Mouse (Mus musculus): Measurements from ENCODE around the gene Rpa3. TPM values are rescaled to one million over a fixed set of nuclear protein-coding genes. Genes with fewer than 3 reads are reported as not detected.

Gene Rpa3
- polyA plus RNA-seq, 1 experiment from 2014 or later = 175 TPM

DNA sequence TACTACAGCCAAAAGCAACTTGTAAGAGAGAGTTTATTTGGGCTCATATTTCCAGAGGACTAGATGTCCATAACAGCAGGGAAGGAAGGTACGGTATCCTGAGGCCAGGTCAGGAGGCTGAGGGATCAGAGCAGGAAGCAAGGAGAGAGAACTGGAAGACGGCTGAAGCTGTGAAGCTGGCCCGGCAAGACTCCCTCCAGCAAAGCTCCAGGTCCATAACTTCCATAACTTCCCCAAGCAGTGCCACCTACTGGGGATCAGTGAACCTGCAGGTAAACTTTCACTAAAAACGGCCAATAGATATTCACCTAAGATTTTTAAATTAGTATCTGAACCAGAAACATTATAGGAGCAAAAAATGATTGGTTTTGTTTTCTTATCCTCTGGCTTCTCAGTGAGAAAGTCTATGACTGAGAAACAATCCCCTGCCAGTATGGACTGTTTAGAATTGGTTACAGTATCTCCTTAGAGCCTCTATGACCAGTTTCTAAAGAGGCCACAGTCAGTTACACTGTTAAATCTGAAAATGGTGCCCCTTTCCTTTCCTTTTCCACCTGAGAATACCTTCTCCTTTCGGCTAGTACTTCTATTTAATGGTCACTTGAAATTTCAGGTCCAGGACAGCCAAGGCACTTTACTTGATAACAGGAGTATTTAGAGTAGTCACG, 15.5 kb upstream of the Rpa3 start:
- Histone ChIP-seq H3K27me3 (ENCODE audit: insufficient read depth, poor library complexity, severe bottlenecking) (no peaks in the 10 kb centered on the region), H3K36me3 (peaks cover 14% of the 10 kb centered on the region; the same call in 1 of the 2 replicates), H3K4me1 (replicated peaks) (no peaks in the 10 kb centered on the region), H3K4me3 (no peak overlapping the region), H3K27ac (no peak overlapping the region), H3K9me3 (no peaks in the 10 kb centered on the region)
- WGBS = 37% methylated on average over 6 of the region's 6 CpGs
- peak; percentile 49 for DNase-seq (ENCODE audit: low spot score)

DNA sequence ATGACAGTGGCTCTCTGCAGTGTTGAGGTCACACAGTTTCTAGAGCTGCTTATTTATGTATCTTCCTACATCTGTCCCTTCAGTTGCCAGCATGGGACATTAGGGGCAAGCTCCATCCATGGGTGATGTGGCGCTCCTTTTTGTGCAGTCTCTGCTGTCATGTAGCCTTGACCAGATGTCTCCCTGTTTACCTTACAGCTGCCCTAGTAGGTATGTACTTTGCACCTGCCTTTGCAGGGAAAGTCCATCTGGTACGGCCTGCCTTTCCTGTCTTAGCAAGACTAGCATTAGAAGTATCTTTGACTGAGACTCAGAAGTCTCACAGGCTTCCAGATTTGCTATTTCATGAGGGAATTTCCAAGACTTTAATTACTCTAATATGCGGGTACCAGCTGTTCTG, 12.1 kb upstream of the Rpa3 start:
- no peak overlapping the region for H3K27ac ChIP-seq
- H3K9me3 ChIP-seq = no peaks in the 10 kb centered on the region
- 91% methylated on average over 3 of the region's 3 CpGs for WGBS
- DNase-seq (ENCODE audit: low spot score) = no peak
- H3K36me3 ChIP-seq = peaks cover 14% of the 10 kb centered on the region; the same call in 1 of the 2 replicates
- no peaks in the 10 kb centered on the region for H3K27me3 ChIP-seq (ENCODE audit: insufficient read depth, poor library complexity, severe bottlenecking)
- no peak overlapping the region for H3K4me3 ChIP-seq
- H3K4me1 ChIP-seq (replicated peaks) = no peaks in the 10 kb centered on the region

DNA sequence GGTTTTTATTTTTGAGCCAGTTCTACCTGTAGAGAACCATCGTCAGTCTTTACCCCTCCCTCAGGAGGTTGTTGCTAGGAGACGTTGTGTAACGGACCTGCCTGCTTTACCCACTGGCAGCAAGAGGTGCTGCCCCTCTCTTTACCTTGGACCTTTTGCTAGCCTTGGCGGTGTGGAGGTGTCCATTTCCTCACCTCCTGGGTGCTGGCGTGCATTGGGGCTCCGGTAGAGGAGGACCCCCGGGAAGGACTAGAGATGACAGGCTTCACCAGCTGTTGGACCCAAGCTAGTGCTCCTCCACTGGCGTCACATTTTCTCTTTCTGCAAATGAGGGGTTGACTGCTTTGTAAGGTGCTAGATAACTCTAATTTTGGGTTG, 683 bp upstream of the Rpa3 start:
- peak overlapping the region; percentile 92 for H3K27ac ChIP-seq
- H3K36me3 ChIP-seq = peaks cover 14% of the 10 kb centered on the region
- no peaks in the 10 kb centered on the region for H3K27me3 ChIP-seq (ENCODE audit: insufficient read depth, poor library complexity, severe bottlenecking)
- H3K4me3 ChIP-seq = peak overlapping the region; percentile 79
- peaks cover 19% of the 10 kb centered on the region for H3K4me1 ChIP-seq (replicated peaks)
- WGBS = 1% methylated on average over 8 of the region's 8 CpGs
- H3K9me3 ChIP-seq = no peaks in the 10 kb centered on the region
- DNase-seq (ENCODE audit: low spot score) = no peak

DNA sequence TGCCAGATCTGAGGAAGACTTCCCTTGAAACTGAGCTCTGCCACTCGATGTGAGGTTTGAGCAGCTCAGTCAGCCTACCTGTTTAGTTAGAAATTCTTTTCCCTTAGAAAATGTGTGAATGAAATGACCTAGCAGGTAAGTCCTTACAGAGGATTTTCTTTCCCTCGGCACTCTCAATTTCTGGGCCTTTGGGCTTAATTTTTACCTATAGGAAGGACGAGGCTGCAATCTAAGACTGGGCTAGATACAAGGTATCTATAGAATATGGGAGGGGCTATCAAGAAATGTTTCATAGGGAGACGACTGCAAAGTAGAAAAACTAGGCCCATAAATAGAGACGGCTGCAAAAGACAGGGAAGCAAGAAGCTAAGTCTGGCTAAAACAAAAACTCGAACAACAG, 657 bp downstream of the Rpa3 start:
- H3K4me3 ChIP-seq = peak overlapping the region; percentile 79
- H3K36me3 ChIP-seq = peaks cover 27% of the 10 kb centered on the region
- H3K4me1 ChIP-seq (replicated peaks) = peaks cover 19% of the 10 kb centered on the region
- H3K9me3 ChIP-seq = no peaks in the 10 kb centered on the region
- peak overlapping the region; percentile 92 for H3K27ac ChIP-seq
- 11% methylated on average over 6 of the region's 6 CpGs for WGBS
- no peak for DNase-seq (ENCODE audit: low spot score)
- no peaks in the 10 kb centered on the region for H3K27me3 ChIP-seq (ENCODE audit: insufficient read depth, poor library complexity, severe bottlenecking)

DNA sequence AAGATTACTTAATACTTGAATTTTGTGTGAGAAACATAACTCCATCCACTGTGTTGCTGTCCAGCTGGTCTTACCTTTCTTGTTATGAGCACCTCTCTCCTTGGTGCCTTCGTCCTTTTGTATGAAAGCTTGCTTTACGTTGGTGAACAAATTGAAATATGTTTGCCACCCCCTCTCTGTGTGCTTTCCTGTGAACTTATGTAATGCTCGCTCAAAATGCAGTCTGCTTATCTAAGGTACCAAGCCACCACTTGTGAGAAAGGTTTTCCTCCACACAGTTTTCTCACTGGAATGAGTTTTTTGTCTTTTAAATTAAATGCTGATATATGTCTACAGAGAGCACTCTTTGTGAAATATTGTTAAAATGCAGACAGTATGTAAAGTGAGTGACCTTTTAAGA, 30.4 kb downstream of the Rpa3 start:
- H3K27ac ChIP-seq = no peak overlapping the region
- no peaks in the 10 kb centered on the region for H3K4me1 ChIP-seq (replicated peaks)
- no peak overlapping the region for H3K4me3 ChIP-seq
- H3K27me3 ChIP-seq (ENCODE audit: insufficient read depth, poor library complexity, severe bottlenecking) = no peaks in the 10 kb centered on the region
- 91% methylated on average over 3 of the region's 3 CpGs for WGBS
- H3K9me3 ChIP-seq = no peaks in the 10 kb centered on the region
- peaks cover 60% of the 10 kb centered on the region for H3K36me3 ChIP-seq
- DNase-seq (ENCODE audit: low spot score) = no peak

DNA sequence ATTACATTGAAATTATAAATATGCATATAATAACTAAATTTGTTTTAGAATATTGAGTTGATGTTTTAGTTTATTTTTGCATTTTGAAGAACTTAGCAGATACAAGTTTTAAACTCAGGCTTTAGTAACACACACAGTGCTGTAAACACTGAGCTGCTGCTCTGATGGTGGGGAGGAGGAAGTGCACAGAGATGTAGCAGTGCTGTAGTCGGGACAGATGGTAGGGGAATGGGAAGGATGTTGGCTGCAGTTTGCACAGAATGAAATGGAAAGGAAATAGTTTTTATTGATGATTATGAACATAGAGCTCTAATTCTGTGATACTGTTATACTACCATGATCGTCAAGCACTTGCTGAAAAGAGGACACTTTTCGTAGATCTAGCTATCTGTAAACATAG, 31.9 kb downstream of the Rpa3 start:
- no peaks in the 10 kb centered on the region for H3K27me3 ChIP-seq (ENCODE audit: insufficient read depth, poor library complexity, severe bottlenecking)
- peaks cover 48% of the 10 kb centered on the region for H3K36me3 ChIP-seq
- 92% methylated on average over 3 of the region's 3 CpGs for WGBS
- no peak for DNase-seq (ENCODE audit: low spot score)
- H3K4me3 ChIP-seq = no peak overlapping the region
- H3K4me1 ChIP-seq (replicated peaks) = no peaks in the 10 kb centered on the region
- H3K27ac ChIP-seq = no peak overlapping the region
- H3K9me3 ChIP-seq = no peaks in the 10 kb centered on the region

DNA sequence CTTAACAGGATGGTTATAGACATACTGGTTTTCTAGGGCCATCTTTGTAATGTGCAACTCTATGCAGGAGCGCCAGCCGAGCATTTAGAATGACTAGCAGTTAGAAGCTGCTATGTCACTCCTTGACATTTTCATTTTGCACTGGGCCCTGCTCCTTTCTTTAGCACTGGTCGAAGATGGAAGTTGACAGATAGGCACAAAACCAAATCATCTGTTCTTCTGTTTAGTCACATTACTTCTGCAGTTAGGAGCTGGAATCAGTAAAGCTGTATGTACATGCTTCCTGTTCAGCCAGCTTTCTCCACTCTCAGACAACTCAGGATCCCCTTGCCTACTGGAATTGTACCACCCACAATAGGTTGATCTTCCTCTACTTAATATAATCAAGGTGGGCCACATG, 48.3 kb downstream of the Rpa3 start:
- Histone ChIP-seq H3K27me3 (ENCODE audit: insufficient read depth, poor library complexity, severe bottlenecking) (no peaks in the 10 kb centered on the region), H3K9me3 (no peaks in the 10 kb centered on the region), H3K4me1 (replicated peaks) (peaks cover 11% of the 10 kb centered on the region), H3K27ac (no peak overlapping the region), H3K36me3 (peaks cover 19% of the 10 kb centered on the region), H3K4me3 (peak overlapping the region; percentile 80; the same call in 1 of the 2 replicates)
- DNase-seq (ENCODE audit: low spot score) = no peak
- 94% methylated on average over 3 of the region's 3 CpGs for WGBS

DNA sequence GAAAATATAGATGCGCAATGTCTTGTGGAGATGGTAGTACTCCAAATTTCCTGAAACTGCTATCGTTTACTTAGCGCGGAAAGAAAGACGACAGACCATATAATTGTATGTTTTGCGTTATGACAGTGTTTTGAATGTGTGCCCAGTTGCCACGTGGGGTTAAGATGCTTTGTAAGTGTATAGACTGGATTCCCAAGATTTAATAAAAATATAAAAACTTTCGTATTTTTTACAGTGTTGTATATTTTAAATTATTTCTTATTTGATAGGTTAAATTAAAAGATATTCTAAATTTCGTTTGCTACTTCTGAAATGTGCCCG, 49.1 kb downstream of the Rpa3 start:
- Histone ChIP-seq H3K4me3 (peak overlapping the region; percentile 80), H3K36me3 (peaks cover 10% of the 10 kb centered on the region), H3K27me3 (ENCODE audit: insufficient read depth, poor library complexity, severe bottlenecking) (no peaks in the 10 kb centered on the region), H3K9me3 (no peaks in the 10 kb centered on the region), H3K27ac (peak overlapping the region; percentile 98), H3K4me1 (replicated peaks) (peaks cover 11% of the 10 kb centered on the region)
- WGBS = 14% methylated on average over 10 of the region's 10 CpGs
- no peak for DNase-seq (ENCODE audit: low spot score)

DNA sequence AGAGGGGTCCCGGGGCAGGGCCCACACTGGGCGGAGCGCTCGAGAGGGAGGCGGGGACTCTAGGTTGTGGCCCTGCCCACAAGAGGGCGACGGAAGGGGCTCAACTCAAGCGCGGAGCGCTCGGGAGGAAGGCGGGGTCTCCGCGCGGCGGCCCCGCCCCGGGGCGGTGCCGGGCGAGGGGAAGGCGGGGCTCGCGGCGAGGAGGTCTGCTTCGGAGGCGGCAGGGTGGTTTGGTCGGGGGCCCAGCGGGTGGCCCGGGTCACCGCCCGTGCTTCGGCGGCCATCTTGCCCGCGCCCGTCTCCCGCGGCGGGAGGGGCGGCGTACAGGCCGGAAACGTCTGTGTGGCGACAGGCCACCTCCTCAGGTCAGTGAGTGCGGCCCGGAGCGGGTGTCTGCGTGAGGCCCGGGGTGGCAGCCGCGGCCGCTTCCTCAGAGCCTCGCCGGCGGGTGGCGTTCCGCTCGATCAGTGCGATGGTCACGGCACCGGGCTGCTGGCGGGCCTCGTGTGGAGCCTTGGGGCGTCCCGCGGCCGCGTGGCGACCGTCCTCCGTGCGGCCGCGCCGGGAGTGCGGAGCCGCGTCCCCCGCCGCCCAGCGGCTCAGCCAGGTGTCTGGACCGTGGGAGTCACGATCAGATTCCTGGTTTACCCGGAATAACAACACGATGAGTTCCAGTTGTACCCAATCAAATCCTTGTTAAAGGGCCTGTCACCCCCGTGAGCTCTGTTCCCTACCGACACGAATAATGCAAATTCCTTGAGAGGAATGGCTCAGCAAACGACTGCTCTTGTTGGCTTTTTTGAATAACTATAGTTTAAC, 49.7 kb downstream of the Rpa3 start, which contains the start of gene Mios:
TSS of gene Mios (plus strand) at position 176 of the 819 bp plus-strand sequence.
- H3K36me3 ChIP-seq = peaks cover 4% of the 10 kb centered on the region; the same call in 1 of the 2 replicates
- H3K4me1 ChIP-seq (replicated peaks) = peaks cover 11% of the 10 kb centered on the region
- H3K27me3 ChIP-seq (ENCODE audit: insufficient read depth, poor library complexity, severe bottlenecking) = no peaks in the 10 kb centered on the region
- DNase-seq (ENCODE audit: low spot score) = peak; percentile 94
- H3K27ac ChIP-seq = peak within 1 kb of the TSS; percentile 98
- WGBS = under 1% methylated on average over 90 of the region's 90 CpGs
- H3K4me3 ChIP-seq = peak within 1 kb of the TSS; percentile 80
- no peaks in the 10 kb centered on the region for H3K9me3 ChIP-seq

Other genes starting within 250 kb of the Rpa3 start
- 0.07 and 0.18 TPM in 2 replicates for gene Col28a1, start 66.6 kb downstream of the Rpa3 start, polyA plus RNA-seq (2016; fragmentation: Nextera tagmentation; extraction: Ambion mirVana)
- 19.9 and 23.3 TPM in 2 replicates for gene Mios, start 50.0 kb downstream of the Rpa3 start, polyA plus RNA-seq (2016; fragmentation: Nextera tagmentation; extraction: Ambion mirVana)
- gene Umad1, start 115 bp upstream of the Rpa3 start, polyA plus RNA-seq (2016; fragmentation: Nextera tagmentation; extraction: Ambion mirVana) = 21.4 and 22.7 TPM in 2 replicates
- gene Gm45062, start 277 bp upstream of the Rpa3 start, polyA plus RNA-seq (2016; fragmentation: Nextera tagmentation; extraction: Ambion mirVana) = 8.0 and 9.1 TPM in 2 replicates